Mouse (Mus musculus): ENCODE measurements around the gene Map3k1.

The Map3k1 gene

GRCm38 (mm10) chr13:111810998-111811628, 2.3 kb upstream of the Map3k1 start:
- DNase-seq = peak; percentile 79

DNA sequence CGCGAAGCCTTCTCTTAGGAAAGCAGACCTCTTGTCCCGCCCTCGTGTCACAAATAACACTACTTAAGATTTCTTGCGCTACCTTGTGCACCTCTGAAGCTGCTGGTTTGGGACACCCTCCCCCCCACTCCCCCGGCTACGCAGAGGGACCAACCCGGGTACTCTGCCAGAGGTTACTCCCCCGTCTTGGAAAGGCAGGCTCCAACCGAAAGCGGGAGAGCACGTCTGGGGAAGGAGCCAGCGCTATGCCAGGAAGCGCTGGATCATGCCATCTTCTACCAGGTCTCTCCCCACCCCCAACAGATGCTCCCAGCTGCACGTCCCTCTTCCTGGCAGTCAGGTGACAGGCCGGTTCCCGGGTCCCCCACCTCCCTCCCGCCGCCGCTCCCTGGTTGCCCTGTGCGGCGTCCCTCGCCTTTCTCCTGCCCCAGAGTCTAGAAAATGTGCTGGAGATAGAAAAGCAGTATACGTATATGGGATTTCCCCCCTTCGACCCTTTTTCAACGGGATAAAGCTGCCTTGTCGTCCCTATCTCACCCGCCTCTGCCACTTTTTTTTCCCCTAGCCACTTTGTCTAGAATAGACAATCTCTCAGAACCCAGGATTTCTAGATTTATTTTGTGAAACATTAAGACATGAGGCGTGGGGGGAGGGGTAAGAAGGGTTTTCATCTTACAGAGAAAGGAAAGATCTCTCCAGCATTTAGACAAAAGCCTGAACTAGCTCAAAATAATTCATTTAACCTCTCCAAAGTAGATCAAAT, 854 bp upstream of the Map3k1 start:
- DNase-seq = peak; percentile 78

DNA sequence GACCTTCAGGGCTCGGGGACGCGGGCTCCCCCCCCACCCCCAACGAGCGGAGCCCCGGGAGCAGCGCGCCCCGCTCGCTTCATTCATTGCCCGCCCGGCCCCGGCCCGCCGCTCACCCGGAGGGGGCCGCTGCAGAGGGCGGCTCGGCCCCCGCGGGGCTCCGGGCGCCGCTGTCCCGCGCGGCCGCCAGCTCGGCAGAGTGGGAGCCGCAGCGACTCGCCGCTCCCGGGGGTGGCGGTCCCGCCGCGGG, 481 bp downstream of the Map3k1 start:
- no peak for DNase-seq

DNA sequence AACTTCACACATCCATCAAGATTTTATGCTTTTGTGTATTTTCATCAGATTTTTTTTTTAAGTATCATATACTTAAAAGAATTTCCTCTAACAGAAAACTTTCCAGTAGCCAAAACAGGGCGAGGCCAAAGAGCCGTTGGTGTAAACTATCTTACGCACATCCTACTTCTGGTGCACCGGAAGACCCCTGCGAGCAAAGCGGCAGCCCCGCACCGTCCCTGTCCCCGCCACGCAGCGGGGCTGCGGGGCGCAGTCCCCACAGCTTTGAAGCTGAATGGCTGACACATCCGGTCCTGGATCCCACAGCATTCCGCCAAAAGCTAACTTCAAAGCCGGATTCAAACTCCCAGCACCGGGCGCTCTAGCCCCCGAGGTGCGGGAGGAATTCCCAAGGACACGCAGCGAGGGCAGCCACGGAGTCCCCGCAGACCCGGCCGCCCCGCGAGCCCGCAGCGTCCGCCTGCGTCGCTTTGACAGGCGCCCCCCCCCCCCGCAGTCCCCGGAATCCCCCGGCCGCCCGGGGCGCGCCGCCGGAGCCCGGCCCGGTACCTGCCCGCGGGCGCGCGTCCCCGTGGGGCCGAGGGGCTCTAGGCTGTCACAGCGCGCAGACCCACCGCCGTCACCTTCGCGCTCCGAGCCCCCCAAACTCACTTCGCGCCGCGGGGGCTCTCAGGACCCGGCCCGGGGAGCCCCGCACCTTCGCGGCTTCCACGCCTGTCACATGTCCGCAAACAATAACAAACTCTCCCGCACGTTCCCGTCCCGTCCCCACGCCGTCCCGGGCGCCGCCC, 1.0 kb downstream of the Map3k1 start:
- DNase-seq = no peak

- DNase-seq = no peak
Measured at GRCm38 (mm10) chr13:111807105-111807595, 1.6 kb downstream of the Map3k1 start.

DNA sequence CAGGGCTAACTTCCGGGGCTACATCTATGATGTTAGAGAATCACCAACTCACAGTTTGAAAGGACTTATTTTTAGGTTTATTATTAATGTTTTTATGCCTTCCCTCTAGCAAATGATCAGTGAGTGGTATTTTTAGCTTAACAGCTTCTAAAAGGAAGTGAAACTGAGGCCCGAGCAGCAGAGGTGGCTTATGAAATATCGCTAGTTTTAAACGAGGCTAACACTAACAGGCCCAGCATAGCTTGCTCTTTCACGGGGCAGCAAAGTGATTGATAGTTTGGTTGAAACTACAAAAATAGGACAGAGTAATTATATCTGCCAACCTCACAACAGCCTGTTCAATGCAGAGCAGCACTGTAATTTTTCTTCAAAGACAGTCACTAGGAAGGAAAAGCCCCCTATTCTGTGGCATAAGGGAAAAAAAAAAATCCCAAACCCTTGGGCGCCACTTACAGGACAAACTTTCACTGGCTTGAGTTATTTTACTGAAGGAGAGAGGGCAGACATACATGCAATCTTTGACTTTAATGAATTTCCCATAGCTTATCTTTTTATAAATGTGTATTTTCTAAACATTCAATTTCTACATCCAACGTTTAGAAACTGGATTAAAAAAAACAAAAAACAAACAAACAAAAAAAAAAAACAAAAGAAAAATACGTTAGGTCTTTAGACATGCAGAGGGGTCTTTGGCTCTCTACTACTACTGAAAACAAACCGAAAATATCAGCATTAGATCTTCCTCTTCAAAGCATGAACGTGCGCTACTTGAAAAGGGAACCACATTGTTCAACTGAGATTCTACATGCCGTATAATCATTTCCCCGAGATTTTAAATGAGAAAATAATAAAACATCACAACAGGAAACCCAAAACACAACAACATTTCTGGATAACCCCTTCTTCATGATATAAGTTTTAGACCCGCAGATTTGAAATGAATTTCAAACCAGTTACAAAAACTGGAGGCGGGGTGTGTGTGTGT, 2.8 kb downstream of the Map3k1 start:
- DNase-seq = no peak

GRCm38 (mm10) chr13:111804951-111805673, 3.7 kb downstream of the Map3k1 start:
- no peak for DNase-seq

GRCm38 (mm10) chr13:111804189-111804588, 4.6 kb downstream of the Map3k1 start:
- peak; percentile 76 for DNase-seq

DNA sequence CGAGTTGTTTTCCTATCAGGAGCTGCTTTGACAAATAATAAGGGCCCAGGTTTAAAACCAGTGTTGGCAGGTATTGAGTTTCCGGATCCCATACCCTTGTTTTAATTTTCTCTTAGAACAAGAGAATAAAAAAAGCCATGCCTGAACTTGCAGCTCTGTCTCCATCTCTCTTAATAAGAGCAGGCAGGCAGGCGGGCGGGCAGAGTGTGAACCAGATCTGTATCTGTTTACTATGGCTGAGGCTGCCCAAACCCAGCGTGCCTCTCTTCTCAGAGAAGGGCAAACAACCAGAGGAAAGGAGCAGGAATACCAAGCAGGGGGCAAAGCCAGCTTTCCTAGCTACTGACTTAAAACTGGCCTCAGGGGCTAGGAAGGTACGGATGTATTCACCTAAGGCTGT, 5.3 kb downstream of the Map3k1 start:
- DNase-seq = no peak

GRCm38 (mm10) chr13:111802900-111803299, 5.9 kb downstream of the Map3k1 start:
- no peak for DNase-seq

- DNase-seq = peak; percentile 76
Measured at GRCm38 (mm10) chr13:111802271-111802665, 6.5 kb downstream of the Map3k1 start.

DNA sequence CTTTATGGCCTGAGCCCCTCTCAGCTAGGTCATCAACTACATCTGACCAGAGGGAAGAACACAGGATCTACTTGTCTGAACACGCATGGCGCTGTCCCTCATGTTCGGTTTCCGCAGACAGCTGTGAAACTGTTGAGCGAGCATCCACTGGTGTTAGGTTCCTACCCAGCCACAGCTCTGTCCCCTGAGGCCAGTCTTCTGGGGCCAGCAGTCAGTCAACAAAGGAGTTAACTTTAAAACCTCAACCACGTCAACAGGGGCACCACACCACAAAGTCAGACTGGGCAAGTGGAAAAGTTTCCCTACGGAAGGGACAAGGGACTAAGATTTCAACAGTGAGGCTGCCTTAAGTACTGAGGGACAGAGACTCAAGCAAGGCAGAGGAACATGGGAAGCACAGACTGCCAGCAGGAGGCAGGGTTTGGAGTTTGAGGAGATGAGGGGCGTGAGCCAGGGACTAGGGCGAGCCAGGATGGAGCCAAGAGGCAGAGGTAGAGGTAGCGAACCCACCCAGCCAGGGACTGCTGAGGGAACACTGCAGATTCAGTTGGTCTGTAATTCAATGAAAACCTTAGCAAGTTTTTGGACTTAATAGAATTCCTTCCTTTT, 7.0 kb downstream of the Map3k1 start:
- DNase-seq = peak; percentile 16

GRCm38 (mm10) chr13:111800866-111801265, 7.9 kb downstream of the Map3k1 start:
- peak; percentile 62 for DNase-seq

- peak; percentile 79 for DNase-seq
Measured at GRCm38 (mm10) chr13:111798044-111798443, 10.7 kb downstream of the Map3k1 start.

DNA sequence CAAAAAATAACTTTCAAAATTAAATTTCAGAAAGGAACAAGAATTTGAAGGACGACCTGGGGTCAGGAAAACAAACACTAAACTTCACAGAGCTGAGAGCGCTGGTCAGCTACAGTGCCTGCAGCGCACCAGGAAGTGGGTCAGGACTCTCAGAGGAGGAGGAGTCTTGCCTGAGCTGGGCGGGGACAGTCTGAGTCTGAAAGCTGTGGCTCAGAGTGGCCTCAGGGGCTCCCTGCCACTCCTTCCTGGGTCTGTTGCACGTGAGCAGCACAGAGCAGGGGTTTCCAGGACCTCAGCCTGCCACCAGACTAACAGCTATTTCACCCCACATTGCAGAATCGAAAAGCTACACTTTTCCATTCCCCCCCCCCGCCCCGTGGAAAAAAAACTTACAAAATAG, 11.8 kb downstream of the Map3k1 start:
- peak; percentile 81 for DNase-seq

GRCm38 (mm10) chr13:111796191-111796920, 12.4 kb downstream of the Map3k1 start:
- DNase-seq = no peak

GRCm38 (mm10) chr13:111792975-111793287, 15.9 kb downstream of the Map3k1 start:
- no peak for DNase-seq

GRCm38 (mm10) chr13:111792130-111792974, 16.4 kb downstream of the Map3k1 start:
- no peak for DNase-seq

- DNase-seq = no peak
Measured at GRCm38 (mm10) chr13:111791596-111791995, 17.2 kb downstream of the Map3k1 start.
